Mouse (Mus musculus): ENCODE results near the gene Disp1.

DNA sequence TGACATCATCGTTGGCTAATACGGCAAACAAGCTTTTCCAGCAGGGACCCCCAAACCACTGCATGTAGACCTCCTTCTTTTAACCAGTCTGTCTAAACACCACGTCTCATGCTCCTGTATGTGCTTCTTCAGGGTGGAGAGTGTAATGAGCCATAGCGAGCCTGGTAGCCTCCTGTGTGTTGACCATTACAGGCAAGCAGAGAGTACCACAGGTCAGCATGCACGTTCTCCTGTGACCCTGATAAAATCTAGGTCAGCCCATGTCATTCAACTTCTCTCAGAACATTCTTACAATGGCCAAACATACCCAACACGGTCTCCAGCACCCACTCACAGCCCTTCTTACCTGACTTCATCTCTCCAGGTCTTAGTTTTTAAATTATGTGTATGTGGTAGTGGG, 35.8 kb downstream of the Disp1 start:
- no peak for TF ChIP-seq POLR2A (IDR thresholded peaks at IDR 0.05; ENCODE audit: insufficient read depth, low read depth, low read length)
- TF ChIP-seq CTCF (IDR thresholded peaks at IDR 0.05): no peak

All from heart, adult 2 months (tissue).